Mouse (Mus musculus) stomach, postnatal 0 days (tissue): ENCODE data around the gene Camk2g. TPM values are rescaled to one million over a fixed set of nuclear protein-coding genes. Genes with fewer than 3 reads are reported as not detected.
A peak's percentile ranks its signal among the peaks of the same experiment; 100 is the strongest.

Source experiments
- ATAC-seq: fragments of 200-750 bp; cut with Nextera tagmentation; 2 replicates; pipeline ENCODE4 v1.8.0; 2017; ENCODE audit not compliant: low FRiP score, low TSS enrichment
- DNase-seq: peaks from one replicate; pipeline ENCODE4 v3.0.0-alpha.2; 2016; ENCODE audit warnings: low spot score
- H3K27ac ChIP-seq: fragments of 300-500 bp; sonication (generic); replicated peaks from 2 replicates; pipeline ENCODE4 v1.5.1; 2014; ENCODE audit warnings: mild to moderate bottlenecking, control low read depth
- H3K27me3 ChIP-seq: fragments of 300-500 bp; sonication (generic); 2 replicates; pipeline ENCODE4 v1.6.1; 2014; ENCODE audit warnings: low read length; ENCODE audit not compliant: control insufficient read depth, insufficient read depth
- H3K36me3 ChIP-seq: fragments of 300-500 bp; sonication (generic); 2 replicates; pipeline ENCODE4 v1.6.1; 2014; ENCODE audit warnings: low read length, mixed read lengths; ENCODE audit not compliant: control insufficient read depth, insufficient read depth
- H3K4me1 ChIP-seq: fragments of 300-500 bp; sonication (generic); replicated peaks from 2 replicates; pipeline ENCODE4 v1.6.1; 2014; ENCODE audit warnings: antibody characterized with exemption; ENCODE audit not compliant: control insufficient read depth, insufficient read depth
- H3K4me2 ChIP-seq: fragments of 300-500 bp; sonication (generic); replicated peaks from 2 replicates; pipeline ENCODE4 v1.6.1; 2014; ENCODE audit warnings: low read depth, mild to moderate bottlenecking, control low read depth, moderate library complexity
- H3K4me3 ChIP-seq: fragments of 300-500 bp; sonication (generic); 2 replicates; pipeline ENCODE4 v1.5.1; 2014; ENCODE audit warnings: low read depth, low read length, control low read depth
- H3K9ac ChIP-seq: fragments of 300-500 bp; sonication (generic); 2 replicates; pipeline ENCODE4 v1.6.1; 2014; ENCODE audit warnings: mild to moderate bottlenecking, low read length, control low read depth, mixed read lengths
- H3K9me3 ChIP-seq: fragments of 300-500 bp; sonication (generic); 2 replicates; pipeline ENCODE4 v1.6.1; 2016; ENCODE audit warnings: low read length; ENCODE audit not compliant: control insufficient read depth
- CTCF ChIP-seq: IDR thresholded peaks from 2 replicates; pipeline ENCODE4 v1.5.1; 2016; ENCODE audit warnings: antibody characterized with exemption, low read depth, mild to moderate bottlenecking, moderate library complexity
- EP300 ChIP-seq: optimal IDR thresholded peaks from 2 replicates; pipeline ENCODE3; 2016; ENCODE audit warnings: antibody characterized with exemption
- WGBS: fragments of 180-500 bp; shearing (Covaris S2); extraction: QIAGEN DNeasy Blood & Tissue Kit; methylation state at CpG from one replicate; pipeline ENCODE4 v1.1.7; 2014; 5-methylcytosine and 5-hydroxymethylcytosine counted together
- polyA plus RNA-seq: library from polyadenylated mRNA; unstranded; fragments of >200 nt; fragmentation: Nextera tagmentation; extraction: Ambion mirVana; gene quantifications from 2 replicates; pipeline ENCODE4 v1.2.1, GENCODE M21; 2015

The Camk2g gene
- polyA plus RNA-seq, 1 experiment from 2014 or later = 38.6 TPM

DNA sequence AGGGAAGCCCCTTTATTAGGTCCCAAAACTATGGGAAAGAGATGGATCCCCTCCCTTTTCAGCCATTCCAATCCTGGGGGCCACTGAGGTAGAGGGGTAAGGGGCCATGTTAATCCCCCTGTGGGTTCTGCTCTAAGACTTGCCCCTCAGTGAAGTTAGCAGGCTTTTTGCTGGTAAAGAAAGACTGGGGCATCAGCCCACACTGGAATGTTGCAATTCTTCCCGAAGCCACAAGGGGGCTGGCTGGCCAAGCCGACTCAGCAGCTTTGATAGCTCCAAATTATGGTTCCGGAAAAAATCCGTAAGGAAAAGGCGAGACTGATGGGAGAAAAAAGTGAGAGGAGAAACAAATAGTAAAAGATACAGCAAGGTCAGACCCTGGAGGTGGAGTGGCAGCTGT lies 69.8 kb downstream of the Camk2g start:
- Histone ChIP-seq H3K9ac (no peak overlapping the region), H3K9me3 (no peaks in the 10 kb centered on the region), H3K4me2 (no peak overlapping the region), H3K4me3 (no peak overlapping the region), H3K27me3 (no peaks in the 10 kb centered on the region), H3K27ac (no peak overlapping the region), H3K4me1 (no peaks in the 10 kb centered on the region), H3K36me3 (peaks cover 63% of the 10 kb centered on the region)
- DNase-seq = peak; percentile 66
- ATAC-seq = peak; percentile 21; the same call in 1 of the 2 replicates
- WGBS = 14% methylated on average over 5 of the region's 5 CpGs
- no peak for TF ChIP-seq EP300
- TF ChIP-seq CTCF = peak; percentile 88

DNA sequence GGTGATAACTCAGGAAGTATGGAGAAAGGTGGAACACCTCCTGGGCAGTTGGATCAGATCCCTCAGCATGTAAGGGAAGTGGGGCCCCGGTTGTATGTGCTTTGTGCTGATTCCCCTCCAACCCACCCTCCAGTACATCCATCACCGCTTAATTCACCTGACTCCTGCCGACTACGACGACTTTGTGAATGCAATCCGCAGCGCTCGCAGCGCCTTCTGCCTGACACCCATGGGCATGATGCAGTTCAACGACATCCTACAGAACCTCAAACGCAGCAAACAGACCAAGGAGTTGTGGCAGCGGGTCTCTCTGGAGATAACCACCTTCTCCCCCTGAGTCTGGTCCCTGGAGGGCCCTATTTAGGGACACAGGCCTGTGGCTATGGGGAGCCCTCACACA lies 70.9 kb downstream of the Camk2g start:
- H3K36me3 ChIP-seq = peaks cover 65% of the 10 kb centered on the region
- no peak overlapping the region for H3K9ac ChIP-seq
- no peak for ATAC-seq
- H3K4me3 ChIP-seq = no peak overlapping the region
- WGBS = 83% methylated on average over 12 of the region's 12 CpGs
- DNase-seq = no peak
- no peak overlapping the region for H3K4me2 ChIP-seq
- no peaks in the 10 kb centered on the region for H3K9me3 ChIP-seq
- no peaks in the 10 kb centered on the region for H3K27me3 ChIP-seq
- no peaks in the 10 kb centered on the region for H3K4me1 ChIP-seq
- no peak overlapping the region for H3K27ac ChIP-seq
- TF ChIP-seq EP300 (no peak), CTCF (no peak)

DNA sequence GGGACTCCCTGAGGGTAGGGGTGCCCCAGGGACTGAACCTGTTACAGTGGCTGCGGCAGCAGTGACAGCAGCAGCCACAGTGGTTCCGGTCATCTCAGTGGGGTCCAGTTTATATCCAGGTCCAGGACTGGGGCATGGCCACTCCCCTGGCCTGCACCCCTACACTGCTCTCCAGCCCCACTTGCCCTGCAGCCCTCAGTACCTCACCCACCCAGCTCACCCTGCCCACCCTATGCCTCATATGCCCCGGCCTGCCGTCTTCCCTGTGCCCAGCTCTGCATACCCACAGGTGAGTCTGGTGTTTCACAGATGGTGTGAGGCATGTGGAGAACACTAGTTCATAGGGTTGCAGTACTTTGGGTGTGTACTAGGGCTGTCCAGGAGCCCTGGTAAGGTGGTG lies 72.5 kb downstream of the Camk2g start:
- WGBS = 79% methylated on average over 4 of the region's 4 CpGs
- DNase-seq (no peak), ATAC-seq (peak; percentile 15; the same call in 1 of the 2 replicates)
- H3K9ac ChIP-seq = no peak overlapping the region
- no peak overlapping the region for H3K27ac ChIP-seq
- H3K9me3 ChIP-seq = no peaks in the 10 kb centered on the region
- no peak for TF ChIP-seq CTCF
- no peak for TF ChIP-seq EP300
- no peaks in the 10 kb centered on the region for H3K27me3 ChIP-seq
- H3K4me1 ChIP-seq = no peaks in the 10 kb centered on the region
- no peak overlapping the region for H3K4me2 ChIP-seq
- H3K4me3 ChIP-seq = no peak overlapping the region
- H3K36me3 ChIP-seq = peaks cover 69% of the 10 kb centered on the region

DNA sequence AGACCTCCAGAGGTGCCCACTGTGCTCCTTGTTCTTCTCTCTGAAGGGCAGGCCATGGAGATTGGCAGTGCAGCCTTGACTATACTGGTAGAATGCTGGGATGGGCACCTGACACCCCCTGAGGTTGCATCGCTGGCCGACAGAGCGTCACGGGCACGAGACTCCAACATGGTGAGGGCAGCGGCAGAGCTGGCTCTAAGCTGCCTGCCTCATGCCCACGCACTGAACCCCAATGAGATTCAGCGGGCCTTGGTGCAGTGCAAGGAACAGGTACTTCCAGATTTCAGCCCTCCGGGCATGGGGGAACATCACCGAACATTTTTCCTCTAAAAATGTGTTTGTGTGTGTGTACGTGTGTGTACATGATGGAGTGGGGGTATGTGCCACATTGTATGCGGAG lies 74.1 kb downstream of the Camk2g start:
- Histone ChIP-seq H3K4me3 (no peak overlapping the region), H3K9ac (no peak overlapping the region), H3K4me2 (no peak overlapping the region), H3K36me3 (peaks cover 66% of the 10 kb centered on the region), H3K27ac (no peak overlapping the region), H3K4me1 (no peaks in the 10 kb centered on the region), H3K27me3 (no peaks in the 10 kb centered on the region), H3K9me3 (no peaks in the 10 kb centered on the region)
- TF ChIP-seq EP300 (no peak), CTCF (no peak)
- no peak for DNase-seq
- 88% methylated on average over 12 of the region's 12 CpGs for WGBS
- ATAC-seq = no peak

DNA sequence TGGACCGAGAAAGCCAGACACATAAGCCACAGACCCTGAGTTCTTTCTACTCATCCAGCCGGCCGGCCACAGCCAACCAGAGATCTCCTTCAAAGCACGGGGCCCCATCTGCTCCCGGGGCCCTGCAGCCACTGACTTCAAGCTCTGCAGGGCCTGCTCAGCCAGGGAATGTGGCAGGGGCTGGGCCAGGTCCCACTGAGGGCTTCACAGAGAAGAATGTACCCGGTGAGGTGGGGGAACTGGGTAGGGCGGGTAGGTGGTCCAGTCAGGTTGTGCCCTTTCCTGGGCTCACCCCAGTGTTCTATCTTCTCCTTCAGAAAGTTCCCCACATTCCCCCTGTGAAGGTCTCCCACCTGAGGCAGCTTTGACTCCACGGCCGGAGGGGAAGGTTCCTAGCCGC lies 75.4 kb downstream of the Camk2g start:
- Histone ChIP-seq H3K4me3 (no peak overlapping the region), H3K27me3 (no peaks in the 10 kb centered on the region), H3K4me2 (no peak overlapping the region), H3K36me3 (peaks cover 65% of the 10 kb centered on the region), H3K27ac (no peak overlapping the region), H3K9me3 (no peaks in the 10 kb centered on the region), H3K4me1 (no peaks in the 10 kb centered on the region), H3K9ac (no peak overlapping the region)
- TF ChIP-seq CTCF (no peak), EP300 (no peak)
- WGBS = 92% methylated on average over 10 of the region's 10 CpGs
- ATAC-seq (no peak), DNase-seq (no peak)

DNA sequence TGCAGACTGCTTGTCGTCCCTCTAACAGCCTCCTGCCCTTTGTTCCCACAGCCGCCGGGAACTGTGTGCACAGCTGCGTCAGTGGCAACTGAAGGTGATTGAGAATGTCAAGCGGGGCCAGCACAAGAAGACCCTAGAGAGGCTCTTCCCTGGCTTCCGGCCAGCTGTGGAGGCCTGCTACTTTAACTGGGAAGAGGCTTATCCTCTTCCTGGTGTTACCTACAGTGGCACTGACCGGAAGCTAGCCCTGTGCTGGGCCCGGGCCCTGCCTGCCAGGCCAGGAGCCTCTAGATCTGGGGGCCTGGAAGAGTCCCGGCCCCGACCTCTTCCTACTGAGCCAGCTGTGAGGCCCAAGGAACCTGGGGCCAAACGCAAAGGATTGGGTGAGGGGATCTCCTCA lies 80.1 kb downstream of the Camk2g start:
- ATAC-seq (peak; percentile 47), DNase-seq (peak; percentile 59)
- H3K4me1 ChIP-seq = peaks cover 2% of the 10 kb centered on the region
- no peak overlapping the region for H3K9ac ChIP-seq
- no peaks in the 10 kb centered on the region for H3K9me3 ChIP-seq
- TF ChIP-seq EP300 = no peak
- TF ChIP-seq CTCF = no peak
- H3K27ac ChIP-seq = no peak overlapping the region
- 54% methylated on average over 11 of the region's 11 CpGs for WGBS
- H3K36me3 ChIP-seq = peaks cover 58% of the 10 kb centered on the region
- no peaks in the 10 kb centered on the region for H3K27me3 ChIP-seq
- no peak overlapping the region for H3K4me2 ChIP-seq
- no peak overlapping the region for H3K4me3 ChIP-seq
